Mouse (Mus musculus): ENCODE measurements around the gene Mcrip2. TPM values are rescaled to one million over a fixed set of nuclear protein-coding genes. Genes with fewer than 3 reads are reported as not detected.

The Mcrip2 gene
- polyA plus RNA-seq, 1 experiment: 258 TPM

DNA sequence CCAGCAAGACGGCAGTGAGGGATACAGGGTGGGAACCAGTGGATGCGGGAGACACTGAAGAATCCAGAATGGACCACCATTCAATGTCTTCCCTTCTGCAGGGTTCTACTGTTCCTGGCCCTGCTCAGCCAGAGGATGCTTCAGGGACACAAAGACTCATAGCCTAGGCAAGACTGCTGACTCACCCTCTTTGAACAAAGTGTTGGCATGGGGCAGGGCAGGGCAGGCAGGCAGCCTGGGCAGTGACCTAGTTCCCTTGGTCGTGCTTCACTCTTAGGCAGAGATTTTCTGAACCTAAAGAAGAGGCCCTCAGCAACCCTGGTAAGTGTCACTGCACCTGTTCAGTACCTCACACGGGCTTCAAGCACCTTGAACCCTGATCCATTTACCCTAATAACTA, 43.3 kb upstream of the Mcrip2 start:
- Histone ChIP-seq H3K4me3 (ENCODE audit: insufficient read depth, low read depth, low read length) (no peak overlapping the region), H3K36me3 (ENCODE audit: control insufficient read depth, insufficient read depth, low read length) (no peaks in the 10 kb centered on the region), H3K27ac (ENCODE audit: insufficient read depth, low read depth, low read length) (no peak overlapping the region), H3K4me1 (ENCODE audit: control insufficient read depth, insufficient read depth, low read length) (peaks cover 25% of the 10 kb centered on the region), H3K27me3 (replicated peaks; ENCODE audit: control insufficient read depth, insufficient read depth, low read length) (no peaks in the 10 kb centered on the region)
- DNase-seq: peak; percentile 63
- WGBS: 64% methylated on average over 4 of the region's 4 CpGs
- TF ChIP-seq CTCF (conservative IDR thresholded peaks at IDR 0.05; ENCODE audit: insufficient read depth, insufficient read length, low read depth, low read length) (no peak), POLR2A (IDR thresholded peaks at IDR 0.05; ENCODE audit: low read depth, low read length) (no peak)

DNA sequence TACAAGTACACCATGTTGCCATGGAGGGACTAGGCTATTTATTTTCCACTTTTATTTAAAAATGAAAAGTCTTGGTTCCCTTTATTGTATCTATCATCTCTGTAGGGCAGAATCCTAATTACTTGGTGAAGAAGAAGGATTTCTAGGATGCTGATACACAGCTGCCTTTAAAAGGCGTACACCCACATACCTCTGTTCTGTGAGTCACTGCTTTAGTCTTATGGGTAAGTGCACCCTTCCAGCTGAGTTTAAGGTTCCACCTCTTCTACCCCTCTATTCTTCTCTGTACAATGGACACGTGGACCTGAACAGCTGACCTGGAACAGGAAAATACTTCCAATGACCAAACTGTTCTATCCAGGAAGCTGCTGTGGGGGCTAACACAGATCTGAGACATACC, 39.1 kb upstream of the Mcrip2 start:
- H3K4me1 ChIP-seq (ENCODE audit: control insufficient read depth, insufficient read depth, low read length): peaks cover 10% of the 10 kb centered on the region
- TF ChIP-seq CTCF (conservative IDR thresholded peaks at IDR 0.05; ENCODE audit: insufficient read depth, insufficient read length, low read depth, low read length): no peak
- no peak for TF ChIP-seq POLR2A (IDR thresholded peaks at IDR 0.05; ENCODE audit: low read depth, low read length)
- 82% methylated on average over 2 of the region's 2 CpGs for WGBS
- H3K27me3 ChIP-seq (replicated peaks; ENCODE audit: control insufficient read depth, insufficient read depth, low read length): no peaks in the 10 kb centered on the region
- H3K27ac ChIP-seq (ENCODE audit: insufficient read depth, low read depth, low read length): no peak overlapping the region
- no peak overlapping the region for H3K4me3 ChIP-seq (ENCODE audit: insufficient read depth, low read depth, low read length)
- H3K36me3 ChIP-seq (ENCODE audit: control insufficient read depth, insufficient read depth, low read length): no peaks in the 10 kb centered on the region
- no peak for DNase-seq

- DNase-seq: no peak
- Histone ChIP-seq H3K27ac (ENCODE audit: insufficient read depth, low read depth, low read length) (no peak overlapping the region), H3K36me3 (ENCODE audit: control insufficient read depth, insufficient read depth, low read length) (no peaks in the 10 kb centered on the region), H3K4me1 (ENCODE audit: control insufficient read depth, insufficient read depth, low read length) (no peaks in the 10 kb centered on the region), H3K27me3 (replicated peaks; ENCODE audit: control insufficient read depth, insufficient read depth, low read length) (no peaks in the 10 kb centered on the region), H3K4me3 (ENCODE audit: insufficient read depth, low read depth, low read length) (no peak overlapping the region)
- WGBS: 90% methylated on average over 3 of the region's 3 CpGs
- no peak for TF ChIP-seq CTCF (conservative IDR thresholded peaks at IDR 0.05; ENCODE audit: insufficient read depth, insufficient read length, low read depth, low read length)
- no peak for TF ChIP-seq POLR2A (IDR thresholded peaks at IDR 0.05; ENCODE audit: low read depth, low read length)
Observed at GRCm38 (mm10) chr17:25903061-25903460, 34.5 kb upstream of the Mcrip2 start.

DNA sequence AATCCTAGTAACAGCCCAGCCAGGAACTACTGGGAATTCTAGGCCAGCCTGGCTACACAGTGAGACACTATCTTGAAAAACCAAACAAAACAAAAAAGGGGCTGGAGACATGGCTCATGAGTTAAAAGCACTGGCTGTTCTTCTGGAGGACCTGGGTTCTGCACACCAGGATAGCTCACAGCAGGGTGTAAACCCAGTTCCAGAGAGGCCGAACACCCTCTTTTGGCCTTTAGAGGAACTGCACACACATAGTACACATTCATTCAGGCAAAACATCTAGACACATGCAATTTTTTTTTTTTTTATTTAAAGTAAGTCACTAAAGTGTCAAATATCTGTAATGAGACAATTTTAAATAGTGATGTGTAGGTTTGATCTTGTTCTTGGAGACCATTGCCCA, 31.6 kb upstream of the Mcrip2 start:
- H3K27ac ChIP-seq (ENCODE audit: insufficient read depth, low read depth, low read length): no peak overlapping the region
- TF ChIP-seq CTCF (conservative IDR thresholded peaks at IDR 0.05; ENCODE audit: insufficient read depth, insufficient read length, low read depth, low read length): no peak
- TF ChIP-seq POLR2A (IDR thresholded peaks at IDR 0.05; ENCODE audit: low read depth, low read length): no peak
- no peaks in the 10 kb centered on the region for H3K36me3 ChIP-seq (ENCODE audit: control insufficient read depth, insufficient read depth, low read length)
- DNase-seq: no peak
- no peaks in the 10 kb centered on the region; the same call in 1 of the 2 replicates for H3K4me1 ChIP-seq (ENCODE audit: control insufficient read depth, insufficient read depth, low read length)
- H3K27me3 ChIP-seq (replicated peaks; ENCODE audit: control insufficient read depth, insufficient read depth, low read length): no peaks in the 10 kb centered on the region
- WGBS: 100% methylated on average over 1 of the region's 1 CpGs
- no peak overlapping the region for H3K4me3 ChIP-seq (ENCODE audit: insufficient read depth, low read depth, low read length)

- H3K4me3 ChIP-seq (ENCODE audit: insufficient read depth, low read depth, low read length): no peak overlapping the region
- 58% methylated on average over 12 of the region's 12 CpGs for WGBS
- DNase-seq: no peak
- H3K36me3 ChIP-seq (ENCODE audit: control insufficient read depth, insufficient read depth, low read length): no peaks in the 10 kb centered on the region
- no peak for TF ChIP-seq POLR2A (IDR thresholded peaks at IDR 0.05; ENCODE audit: low read depth, low read length)
- no peak for TF ChIP-seq CTCF (conservative IDR thresholded peaks at IDR 0.05; ENCODE audit: insufficient read depth, insufficient read length, low read depth, low read length)
- H3K27me3 ChIP-seq (replicated peaks; ENCODE audit: control insufficient read depth, insufficient read depth, low read length): no peaks in the 10 kb centered on the region
- no peaks in the 10 kb centered on the region; the same call in 1 of the 2 replicates for H3K4me1 ChIP-seq (ENCODE audit: control insufficient read depth, insufficient read depth, low read length)
- no peak overlapping the region for H3K27ac ChIP-seq (ENCODE audit: insufficient read depth, low read depth, low read length)
Observed at GRCm38 (mm10) chr17:25895891-25896290, 27.3 kb upstream of the Mcrip2 start.

DNA sequence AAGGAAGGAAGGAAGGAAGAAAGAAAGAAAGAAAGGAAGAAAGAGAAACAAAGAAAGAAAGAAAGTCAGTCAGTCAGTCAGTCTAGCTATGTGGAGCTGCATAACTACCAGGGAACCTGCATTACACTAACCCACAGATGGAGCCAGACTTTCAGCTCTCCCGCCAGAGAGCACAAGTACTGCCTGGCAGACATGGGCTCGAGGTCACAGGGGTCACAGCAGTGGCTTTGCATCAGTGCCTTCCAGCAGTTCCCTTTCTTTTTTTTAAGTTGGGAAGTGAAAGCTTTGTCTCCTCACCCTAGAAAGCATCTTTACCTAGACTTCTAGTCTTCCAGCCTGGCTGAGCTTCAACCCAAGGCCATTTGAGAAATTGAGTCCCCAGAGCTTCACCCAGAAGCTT, 26.9 kb upstream of the Mcrip2 start:
- DNase-seq: peak; percentile 65
- H3K36me3 ChIP-seq (ENCODE audit: control insufficient read depth, insufficient read depth, low read length): no peaks in the 10 kb centered on the region
- no peaks in the 10 kb centered on the region for H3K27me3 ChIP-seq (replicated peaks; ENCODE audit: control insufficient read depth, insufficient read depth, low read length)
- H3K27ac ChIP-seq (ENCODE audit: insufficient read depth, low read depth, low read length): no peak overlapping the region
- no peak overlapping the region for H3K4me3 ChIP-seq (ENCODE audit: insufficient read depth, low read depth, low read length)
- no peaks in the 10 kb centered on the region; the same call in 1 of the 2 replicates for H3K4me1 ChIP-seq (ENCODE audit: control insufficient read depth, insufficient read depth, low read length)
- 9% methylated on average over 2 of the region's 2 CpGs for WGBS
- TF ChIP-seq CTCF (conservative IDR thresholded peaks at IDR 0.05; ENCODE audit: insufficient read depth, insufficient read length, low read depth, low read length) (peak; percentile 27), POLR2A (IDR thresholded peaks at IDR 0.05; ENCODE audit: low read depth, low read length) (no peak)

DNA sequence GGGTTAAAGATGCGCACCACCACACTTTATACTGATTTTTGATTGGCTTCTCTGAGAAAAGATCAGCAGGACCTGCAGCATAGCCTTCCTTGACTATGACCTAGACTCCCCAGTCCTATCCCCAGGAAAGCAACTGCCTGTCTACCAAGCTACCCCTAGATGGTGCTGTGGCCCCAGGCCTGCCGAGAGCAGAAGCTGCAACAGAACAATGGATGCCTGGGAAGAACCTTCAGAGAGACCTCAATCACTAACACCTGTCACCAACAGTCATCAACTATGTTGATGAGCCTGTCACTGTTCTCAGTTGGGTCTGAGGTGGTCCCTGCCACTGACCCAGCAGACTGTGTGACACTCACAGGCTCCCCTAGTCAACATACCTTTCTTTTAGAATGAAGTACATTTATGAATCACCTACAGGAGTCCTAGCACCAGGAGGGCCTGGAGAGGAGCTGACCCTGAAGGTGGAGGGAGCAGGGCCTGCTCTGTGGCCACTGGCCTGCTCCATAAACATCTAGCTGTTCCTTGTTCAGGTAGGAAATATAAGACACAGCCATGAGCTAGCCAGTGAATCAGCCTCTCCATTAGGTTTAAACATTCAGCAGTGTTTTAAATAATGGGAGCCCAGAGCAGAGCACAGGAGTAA, 25.5 kb upstream of the Mcrip2 start:
- Histone ChIP-seq H3K27ac (ENCODE audit: insufficient read depth, low read depth, low read length) (no peak overlapping the region), H3K4me3 (ENCODE audit: insufficient read depth, low read depth, low read length) (no peak overlapping the region), H3K36me3 (ENCODE audit: control insufficient read depth, insufficient read depth, low read length) (no peaks in the 10 kb centered on the region), H3K27me3 (replicated peaks; ENCODE audit: control insufficient read depth, insufficient read depth, low read length) (no peaks in the 10 kb centered on the region), H3K4me1 (ENCODE audit: control insufficient read depth, insufficient read depth, low read length) (no peaks in the 10 kb centered on the region; the same call in 1 of the 2 replicates)
- TF ChIP-seq CTCF (conservative IDR thresholded peaks at IDR 0.05; ENCODE audit: insufficient read depth, insufficient read length, low read depth, low read length): peak; percentile 99; the same call in 1 of the 2 replicates
- no peak for TF ChIP-seq POLR2A (IDR thresholded peaks at IDR 0.05; ENCODE audit: low read depth, low read length)
- WGBS: 41% methylated on average over 2 of the region's 2 CpGs
- DNase-seq: peak; percentile 79

Measured in kidney, adult 2 months (tissue).